Mouse (Mus musculus) lung, adult 2 months (tissue): ENCODE measurements around the gene March10. TPM values are rescaled to one million over a fixed set of nuclear protein-coding genes. Genes with fewer than 3 reads are reported as not detected.

Experiments
- DNase-seq: peaks from one replicate; pipeline ENCODE4 v3.0.0; 2022
- H3K4me1 ChIP-seq: fragments of 200-500 bp; 2 replicates; pipeline ENCODE4 v1.6.1; 2011; ENCODE audit warnings: low read length; ENCODE audit not compliant: control insufficient read depth, insufficient read depth
- H3K4me3 ChIP-seq: fragments of 200-500 bp; replicated peaks from 2 replicates; pipeline ENCODE3; 2011; ENCODE audit warnings: low read depth, mild to moderate bottlenecking, control low read depth, low read length; ENCODE audit errors: extremely low read depth
- CTCF ChIP-seq: fragments of 200-500 bp; IDR thresholded peaks from 2 replicates; pipeline ENCODE4 v1.5.1; 2011; ENCODE audit warnings: mild to moderate bottlenecking, low read length, control low read depth; ENCODE audit not compliant: insufficient read depth
- POLR2A ChIP-seq: fragments of 200-500 bp; IDR thresholded peaks from 2 replicates; pipeline ENCODE4 v1.6.1; 2011; ENCODE audit warnings: low read depth, mild to moderate bottlenecking, control low read depth, low read length, borderline replicate concordance; ENCODE audit errors: extremely low read depth
- WGBS: fragments of 180-500 bp; shearing (Covaris S2); methylation state at CpG from one replicate; pipeline ENCODE4 v1.1.7; 2018; 5-methylcytosine and 5-hydroxymethylcytosine counted together
- polyA plus RNA-seq: library from polyadenylated mRNA; depleted of rRNA; stranded (reverse); fragments of >200 nt; gene quantifications from 2 replicates; pipeline ENCODE4 v1.2.3, GENCODE M21; 2012

March10 gene
- polyA plus RNA-seq, 1 experiment = 0.08 TPM

DNA sequence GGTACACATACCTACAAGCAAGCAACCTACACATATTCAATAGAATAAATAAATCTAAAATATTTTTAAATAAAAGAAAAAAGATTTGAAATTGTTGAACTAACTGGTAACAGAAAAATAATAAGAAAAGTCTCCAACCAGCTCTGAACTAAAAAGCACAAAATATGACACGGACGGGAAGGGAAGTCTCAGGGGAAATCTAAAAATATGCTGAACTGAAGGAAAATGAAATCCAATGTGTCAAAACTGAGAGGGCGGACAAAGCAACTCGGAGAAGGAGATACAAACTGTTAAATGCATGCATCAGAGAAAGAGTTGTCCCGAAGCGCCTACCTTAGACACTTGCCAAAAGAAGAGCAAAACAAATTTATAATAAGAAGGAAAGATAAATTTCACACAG is 28.9 kb upstream of the March10 start:
- no peaks in the 10 kb centered on the region for H3K4me1 ChIP-seq
- DNase-seq = no peak
- WGBS = 70% methylated on average over 6 of the region's 6 CpGs
- no peak overlapping the region for H3K4me3 ChIP-seq
- TF ChIP-seq POLR2A = no peak
- TF ChIP-seq CTCF = no peak

DNA sequence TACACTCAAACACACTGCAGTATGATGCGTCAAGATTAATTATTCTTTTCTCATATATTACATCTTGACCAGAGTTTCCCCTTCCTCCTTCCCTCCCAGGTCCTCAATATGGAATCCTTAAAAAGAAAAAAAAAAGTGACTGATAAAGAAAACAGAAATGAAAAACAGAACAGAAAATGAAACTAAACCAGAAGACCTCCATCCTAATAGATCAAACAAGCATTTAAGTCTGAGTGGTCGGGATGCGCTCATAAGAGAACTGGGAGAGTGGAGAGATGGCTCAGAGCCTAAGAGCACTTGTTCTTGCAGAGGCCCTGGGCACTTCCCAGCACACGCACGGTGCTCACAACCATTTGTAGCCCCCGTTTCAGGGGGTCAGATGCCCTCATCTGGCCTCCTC is 28.5 kb upstream of the March10 start:
- H3K4me3 ChIP-seq = no peak overlapping the region
- DNase-seq = no peak
- TF ChIP-seq CTCF (no peak), POLR2A (no peak)
- WGBS = 67% methylated on average over 6 of the region's 6 CpGs
- H3K4me1 ChIP-seq = no peaks in the 10 kb centered on the region

- H3K4me1 ChIP-seq = no peaks in the 10 kb centered on the region
- WGBS = 64% methylated on average over 2 of the region's 2 CpGs
- TF ChIP-seq CTCF = no peak
- no peak for TF ChIP-seq POLR2A
Observed at GRCm38 (mm10) chr11:105482747-105483146, 26.2 kb upstream of the March10 start.

GRCm38 (mm10) chr11:105474746-105475145 is 18.2 kb upstream of the March10 start:
- H3K4me1 ChIP-seq = no peaks in the 10 kb centered on the region
- no peak for DNase-seq
- H3K4me3 ChIP-seq = no peak overlapping the region
- WGBS = 73% methylated on average over 2 of the region's 2 CpGs
- no peak for TF ChIP-seq POLR2A
- no peak for TF ChIP-seq CTCF

More at GRCm38 (mm10) chr11:105482747-105483146, 26.2 kb upstream of the March10 start:
- no peak overlapping the region for H3K4me3 ChIP-seq
- no peak for DNase-seq

DNA sequence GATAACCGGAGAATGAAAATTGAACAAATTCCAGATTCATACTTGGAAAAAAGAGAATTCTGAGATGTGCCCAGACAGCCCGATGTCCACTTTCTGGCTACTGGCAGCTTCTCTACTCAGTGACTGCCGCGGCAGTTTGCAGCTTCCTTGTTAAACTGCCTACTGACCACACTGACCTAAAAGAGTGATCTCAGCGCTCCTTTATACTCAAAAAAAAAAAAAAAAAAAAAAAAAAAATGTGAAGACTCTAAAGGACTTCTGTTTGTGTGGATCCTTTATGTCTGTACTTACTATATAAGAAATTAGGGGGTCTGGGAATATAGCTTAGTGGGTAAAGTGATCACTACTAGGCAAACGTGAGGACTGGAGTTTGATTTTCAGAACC is 17.8 kb upstream of the March10 start:
- WGBS = 49% methylated on average over 6 of the region's 6 CpGs
- no peaks in the 10 kb centered on the region; the same call in 1 of the 2 replicates for H3K4me1 ChIP-seq
- no peak overlapping the region for H3K4me3 ChIP-seq
- DNase-seq = no peak
- TF ChIP-seq CTCF (no peak), POLR2A (no peak)

- WGBS = 46% methylated on average over 5 of the region's 5 CpGs
- DNase-seq = no peak
- TF ChIP-seq CTCF (no peak), POLR2A (no peak)
- H3K4me1 ChIP-seq = peaks cover 4% of the 10 kb centered on the region; the same call in 1 of the 2 replicates
- no peak overlapping the region for H3K4me3 ChIP-seq
Observed at GRCm38 (mm10) chr11:105473716-105474351, 17.3 kb upstream of the March10 start.

DNA sequence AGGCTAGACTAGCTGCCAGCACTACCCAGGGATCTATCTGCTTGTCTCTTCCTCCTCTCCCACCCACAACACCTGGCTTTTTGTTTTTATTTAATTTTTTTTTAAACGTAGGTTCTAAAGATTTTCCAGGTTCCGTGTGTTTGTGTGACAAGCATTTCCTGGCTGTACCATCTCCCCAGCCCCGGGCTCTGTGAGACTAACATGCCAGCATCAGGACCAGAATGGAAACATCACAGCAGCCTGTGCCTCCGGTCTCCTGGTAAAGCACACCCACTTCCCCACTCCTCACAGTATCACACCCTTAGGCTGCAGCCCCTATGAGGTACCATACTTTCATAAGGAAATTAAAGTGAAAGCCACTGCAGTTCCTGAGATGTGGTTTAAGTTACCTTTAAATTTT is 16.1 kb upstream of the March10 start:
- peaks cover 4% of the 10 kb centered on the region; the same call in 1 of the 2 replicates for H3K4me1 ChIP-seq
- TF ChIP-seq CTCF (no peak), POLR2A (no peak)
- 60% methylated on average over 4 of the region's 4 CpGs for WGBS
- DNase-seq = no peak
- no peak overlapping the region for H3K4me3 ChIP-seq

GRCm38 (mm10) chr11:105470896-105471295 is 14.4 kb upstream of the March10 start:
- no peak for DNase-seq
- 92% methylated on average over 4 of the region's 4 CpGs for WGBS
- no peak overlapping the region for H3K4me3 ChIP-seq
- H3K4me1 ChIP-seq = peaks cover 4% of the 10 kb centered on the region; the same call in 1 of the 2 replicates
- TF ChIP-seq POLR2A = no peak
- TF ChIP-seq CTCF = no peak

DNA sequence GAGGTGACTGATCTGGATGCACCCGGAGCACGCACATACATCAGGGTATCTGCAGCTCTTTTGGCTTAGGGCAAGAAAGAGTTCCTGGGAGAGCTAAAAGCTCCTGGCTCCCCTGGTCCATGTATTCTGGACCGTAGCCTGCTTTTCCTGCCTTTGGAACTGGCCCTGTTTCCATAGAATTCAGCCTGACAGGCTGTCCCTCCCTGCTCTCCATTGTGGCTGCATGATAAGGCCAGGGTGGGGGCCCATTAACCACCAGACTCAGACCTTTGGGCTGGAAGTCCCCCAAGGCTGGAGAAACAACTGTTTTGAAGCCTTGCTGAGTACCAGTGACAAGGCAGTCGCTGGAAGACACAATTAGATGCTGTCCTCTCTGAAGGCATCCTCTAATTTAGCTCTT is 13.0 kb upstream of the March10 start:
- 58% methylated on average over 4 of the region's 4 CpGs for WGBS
- Histone ChIP-seq H3K4me1 (peaks cover 4% of the 10 kb centered on the region; the same call in 1 of the 2 replicates), H3K4me3 (no peak overlapping the region)
- TF ChIP-seq CTCF = no peak
- TF ChIP-seq POLR2A = no peak
- DNase-seq = no peak

DNA sequence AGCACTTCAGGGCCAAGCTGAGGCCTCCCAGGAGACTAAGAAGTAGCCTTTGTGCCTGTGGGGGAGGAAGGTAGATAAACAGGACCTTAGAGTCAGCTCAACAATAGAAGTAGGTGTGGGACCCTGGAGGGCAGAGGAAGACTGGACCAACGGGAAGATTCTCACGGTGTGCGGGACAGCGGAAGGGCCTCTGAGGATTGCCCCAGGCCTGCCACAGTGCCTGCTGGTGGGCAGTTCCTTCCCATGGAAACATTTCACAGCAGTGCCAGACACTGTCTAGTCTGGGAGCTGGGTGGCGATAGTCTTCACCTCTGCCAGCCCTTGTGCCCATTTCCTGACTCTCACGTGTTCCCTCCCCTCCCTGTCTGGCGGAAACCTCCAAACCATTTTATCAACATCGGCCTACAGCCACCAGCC is 12.6 kb upstream of the March10 start:
- H3K4me1 ChIP-seq = peaks cover 4% of the 10 kb centered on the region; the same call in 1 of the 2 replicates
- DNase-seq = no peak
- TF ChIP-seq POLR2A (no peak), CTCF (no peak)
- 41% methylated on average over 8 of the region's 8 CpGs for WGBS
- H3K4me3 ChIP-seq = no peak overlapping the region

- TF ChIP-seq CTCF (no peak), POLR2A (no peak)
- 84% methylated on average over 5 of the region's 5 CpGs for WGBS
- Histone ChIP-seq H3K4me1 (peaks cover 4% of the 10 kb centered on the region; the same call in 1 of the 2 replicates), H3K4me3 (no peak overlapping the region)
- DNase-seq = no peak
Observed at GRCm38 (mm10) chr11:105468436-105468835, 11.9 kb upstream of the March10 start.
